Mouse (Mus musculus) MEL (cell line): ENCODE results near the gene Cops7a. TPM values are rescaled to one million over a fixed set of nuclear protein-coding genes. Genes with fewer than 3 reads are reported as not detected.

Experiments used
- DNase-seq: peaks from one replicate; pipeline ENCODE4 v3.0.0; 2011; ENCODE audit warnings: low read depth, low spot score
- H3K27ac ChIP-seq: 2 replicates; pipeline ENCODE4 v1.5.1; 2012; ENCODE audit warnings: low read depth, mild to moderate bottlenecking, control low read depth, low read length, moderate library complexity; ENCODE audit not compliant: control insufficient read depth
- H3K27me3 ChIP-seq, 2 experiments: fragments of 150-350 bp in 1 of 2; sonication (generic) in 1 of 2; 2 replicates each; pipeline ENCODE4 v1.6.1; 2012; ENCODE audit warnings: low read length in 2 of 2, mild to moderate bottlenecking in 2 of 2, improper control_type of control experiment in 1 of 2, moderate library complexity in 1 of 2; ENCODE audit not compliant: insufficient read depth in 2 of 2, control insufficient read depth in 1 of 2
- H3K36me3 ChIP-seq, 2 experiments: 2 replicates each; pipeline ENCODE4 v1.6.1; 2012 to 2014; ENCODE audit warnings: low read length in 2 of 2, improper control_type of control experiment in 1 of 2, inconsistent platforms in 1 of 2, mild to moderate bottlenecking in 1 of 2; ENCODE audit not compliant: insufficient read depth in 2 of 2, control insufficient read depth in 1 of 2
- H3K4me1 ChIP-seq, 2 experiments: fragments of 150-350 bp in 1 of 2; sonication (generic) in 1 of 2; 2 replicates each; pipeline ENCODE4 v1.6.1; 2012; ENCODE audit warnings: low read length in 2 of 2, improper control_type of control experiment in 1 of 2, mild to moderate bottlenecking in 1 of 2; ENCODE audit not compliant: insufficient read depth in 2 of 2, control insufficient read depth in 1 of 2
- H3K4me3 ChIP-seq, 2 experiments: fragments of 150-350 bp in 1 of 2; sonication (generic) in 1 of 2; 2 replicates each; pipeline ENCODE4 v1.5.1; 2012; ENCODE audit warnings: low read depth in 2 of 2, low read length in 2 of 2, mild to moderate bottlenecking in 2 of 2, moderate library complexity in 2 of 2, control low read depth in 1 of 2, improper control_type of control experiment in 1 of 2; ENCODE audit not compliant: control insufficient read depth in 1 of 2, insufficient read depth in 1 of 2
- H3K79me2 ChIP-seq: 2 replicates; pipeline ENCODE4 v1.6.1; 2012; ENCODE audit warnings: mild to moderate bottlenecking, low read length, moderate library complexity; ENCODE audit not compliant: control insufficient read depth, poor library complexity, insufficient read depth
- H3K9ac ChIP-seq: 2 replicates; pipeline ENCODE4 v1.6.1; 2012; ENCODE audit warnings: low read depth, mild to moderate bottlenecking, control low read depth, low read length, moderate library complexity; ENCODE audit not compliant: control insufficient read depth, poor library complexity, severe bottlenecking
- H3K9me3 ChIP-seq: fragments of 150-350 bp; sonication (generic); replicated peaks from 2 replicates; pipeline ENCODE4 v1.6.1; 2012; ENCODE audit warnings: mild to moderate bottlenecking, low read length, improper control_type of control experiment, moderate library complexity; ENCODE audit not compliant: insufficient read depth
- BHLHE40 ChIP-seq: IDR thresholded peaks from 2 replicates; pipeline ENCODE4 v1.6.1; 2012; ENCODE audit warnings: low read depth, mild to moderate bottlenecking, inconsistent platforms, low read length, improper control_type of control experiment, borderline replicate concordance
- CHD1 ChIP-seq: IDR thresholded peaks from 2 replicates; pipeline ENCODE4 v1.6.1; 2012; ENCODE audit warnings: low read depth, mild to moderate bottlenecking, inconsistent platforms, low read length, improper control_type of control experiment
- CHD2 ChIP-seq: IDR thresholded peaks from 2 replicates; pipeline ENCODE4 v1.6.1; 2011; ENCODE audit warnings: low read length, improper control_type of control experiment
- CTCF ChIP-seq, 3 experiments: IDR thresholded peaks in 2 of 3; conservative IDR thresholded peaks in 1 of 3; 2 replicates each; pipeline ENCODE4 v1.5.1; 2011 to 2012; ENCODE audit warnings: low read length in 3 of 3, low read depth in 2 of 3, mild to moderate bottlenecking in 2 of 3, improper control_type of control experiment in 1 of 3, inconsistent platforms in 1 of 3, mixed read lengths in 1 of 3, moderate library complexity in 1 of 3; ENCODE audit not compliant: control insufficient read depth in 1 of 3, insufficient read depth in 1 of 3, poor library complexity in 1 of 3, severe bottlenecking in 1 of 3
- E2F4 ChIP-seq: IDR thresholded peaks from 2 replicates; pipeline ENCODE4 v1.6.1; 2011; ENCODE audit warnings: low read depth, low read length, improper control_type of control experiment, borderline replicate concordance
- EP300 ChIP-seq, 2 experiments: IDR thresholded peaks; 2 replicates each; pipeline ENCODE4 v1.6.1; 2011; ENCODE audit warnings: improper control_type of control experiment in 2 of 2, low read length in 2 of 2, low read depth in 1 of 2, mild to moderate bottlenecking in 1 of 2
- ETS1 ChIP-seq: IDR thresholded peaks from 2 replicates; pipeline ENCODE4 v1.6.1; 2012; ENCODE audit warnings: low read depth, mild to moderate bottlenecking, inconsistent platforms, low read length, improper control_type of control experiment, moderate library complexity
- GABPA ChIP-seq: IDR thresholded peaks from 2 replicates; pipeline ENCODE4 v1.6.1; 2012; ENCODE audit warnings: low read depth, mild to moderate bottlenecking, inconsistent platforms, low read length, improper control_type of control experiment, moderate library complexity
- GATA1 ChIP-seq: IDR thresholded peaks from 2 replicates; pipeline ENCODE4 v1.6.1; 2011; ENCODE audit warnings: low read depth, low read length, improper control_type of control experiment
- HCFC1 ChIP-seq: IDR thresholded peaks from 2 replicates; pipeline ENCODE4 v1.6.1; 2012; ENCODE audit warnings: low read depth, mild to moderate bottlenecking, inconsistent platforms, low read length, improper control_type of control experiment, moderate library complexity
- JUND ChIP-seq: IDR thresholded peaks from 2 replicates; pipeline ENCODE4 v1.6.1; 2011; ENCODE audit warnings: low read depth, mild to moderate bottlenecking, improper control_type of control experiment, low read length
- KAT2A ChIP-seq: conservative IDR thresholded peaks from 2 replicates; pipeline ENCODE4 v1.6.1; 2012; ENCODE audit warnings: low read depth, low read length, improper control_type of control experiment, inconsistent platforms
- MAFK ChIP-seq: IDR thresholded peaks from 2 replicates; pipeline ENCODE4 v1.6.1; 2011; ENCODE audit warnings: low read depth, mild to moderate bottlenecking, low read length, improper control_type of control experiment, borderline replicate concordance
- MAX ChIP-seq: IDR thresholded peaks from 2 replicates; pipeline ENCODE4 v1.6.1; 2011; ENCODE audit warnings: low read length, improper control_type of control experiment
- MAZ ChIP-seq: IDR thresholded peaks from 2 replicates; pipeline ENCODE4 v1.6.1; 2012; ENCODE audit warnings: low read depth, mild to moderate bottlenecking, inconsistent platforms, low read length, improper control_type of control experiment
- MEF2A ChIP-seq: IDR thresholded peaks from 2 replicates; pipeline ENCODE4 v1.6.1; 2014; ENCODE audit warnings: low read depth, mild to moderate bottlenecking, inconsistent platforms, low read length, improper control_type of control experiment; ENCODE audit not compliant: poor library complexity, insufficient replicate concordance, severe bottlenecking; ENCODE audit errors: extremely low read depth
- MXI1 ChIP-seq: IDR thresholded peaks from 2 replicates; pipeline ENCODE4 v1.6.1; 2011; ENCODE audit warnings: mild to moderate bottlenecking, low read depth, low read length, improper control_type of control experiment
- MYB ChIP-seq: IDR thresholded peaks from 2 replicates; pipeline ENCODE4 v1.6.1; 2011; ENCODE audit warnings: mild to moderate bottlenecking, low read depth, low read length, improper control_type of control experiment
- MYC ChIP-seq: IDR thresholded peaks from 2 replicates; pipeline ENCODE4 v1.6.1; 2011; ENCODE audit warnings: low read depth, mild to moderate bottlenecking, low read length, improper control_type of control experiment, moderate library complexity
- NELFE ChIP-seq: IDR thresholded peaks from 2 replicates; pipeline ENCODE4 v1.6.1; 2011; ENCODE audit warnings: low read depth, low read length, improper control_type of control experiment
- NRF1 ChIP-seq: IDR thresholded peaks from 2 replicates; pipeline ENCODE4 v1.6.1; 2014; ENCODE audit warnings: low read depth, mild to moderate bottlenecking, inconsistent platforms, low read length, improper control_type of control experiment, moderate library complexity; ENCODE audit not compliant: poor library complexity, insufficient read depth, severe bottlenecking
- POLR2A ChIP-seq, 2 experiments: IDR thresholded peaks; 2 replicates each; pipeline ENCODE4 v1.6.1; 2011 to 2012; ENCODE audit warnings: low read length in 2 of 2, mild to moderate bottlenecking in 2 of 2, control low read depth in 1 of 2, improper control_type of control experiment in 1 of 2, low read depth in 1 of 2, moderate library complexity in 1 of 2; ENCODE audit not compliant: control insufficient read depth in 1 of 2, insufficient read depth in 1 of 2, poor library complexity in 1 of 2
- POLR2AphosphoS2 ChIP-seq: IDR thresholded peaks from 2 replicates; pipeline ENCODE4 v1.6.1; 2011; ENCODE audit warnings: low read length, improper control_type of control experiment
- POLR2AphosphoS5 ChIP-seq: IDR thresholded peaks from 2 replicates; pipeline ENCODE4 v1.6.1; 2012; ENCODE audit warnings: low read depth, borderline replicate concordance, mild to moderate bottlenecking, inconsistent platforms, low read length, moderate library complexity, mixed read lengths
- RAD21 ChIP-seq: IDR thresholded peaks from 2 replicates; pipeline ENCODE4 v1.6.1; 2011; ENCODE audit warnings: mild to moderate bottlenecking, low read depth, low read length, improper control_type of control experiment
- RCOR1 ChIP-seq: IDR thresholded peaks from 2 replicates; pipeline ENCODE4 v1.6.1; 2012; ENCODE audit warnings: low read depth, mild to moderate bottlenecking, inconsistent platforms, low read length, improper control_type of control experiment
- SIN3A ChIP-seq: IDR thresholded peaks from 2 replicates; pipeline ENCODE4 v1.6.1; 2012; ENCODE audit warnings: low read length, improper control_type of control experiment, inconsistent platforms
- SMC3 ChIP-seq: IDR thresholded peaks from 2 replicates; pipeline ENCODE4 v1.6.1; 2011; ENCODE audit warnings: low read depth, low read length, improper control_type of control experiment
- TAL1 ChIP-seq: IDR thresholded peaks from 2 replicates; pipeline ENCODE4 v1.6.1; 2012; ENCODE audit warnings: mild to moderate bottlenecking, inconsistent platforms, low read length, moderate library complexity, mixed read lengths
- TBP ChIP-seq: IDR thresholded peaks from 2 replicates; pipeline ENCODE4 v1.8.0; 2011; ENCODE audit warnings: low read depth, low read length, improper control_type of control experiment
- TCF12 ChIP-seq: IDR thresholded peaks from 2 replicates; pipeline ENCODE4 v1.6.1; 2014; ENCODE audit warnings: low read depth, mild to moderate bottlenecking, inconsistent platforms, low read length, improper control_type of control experiment, moderate library complexity
- UBTF ChIP-seq: IDR thresholded peaks from 2 replicates; pipeline ENCODE4 v1.6.1; 2012; ENCODE audit warnings: low read depth, mild to moderate bottlenecking, inconsistent platforms, low read length, improper control_type of control experiment, moderate library complexity, borderline replicate concordance; ENCODE audit not compliant: insufficient read depth
- USF1 ChIP-seq: IDR thresholded peaks from 2 replicates; pipeline ENCODE4 v1.6.1; 2014; ENCODE audit warnings: low read depth, mild to moderate bottlenecking, inconsistent platforms, low read length, improper control_type of control experiment, moderate library complexity
- USF2 ChIP-seq, 2 experiments: IDR thresholded peaks; 2 replicates each; pipeline ENCODE4 v1.6.1; 2011 to 2012; ENCODE audit warnings: improper control_type of control experiment in 2 of 2, low read length in 2 of 2, borderline replicate concordance in 1 of 2, inconsistent platforms in 1 of 2, low read depth in 1 of 2, mild to moderate bottlenecking in 1 of 2; ENCODE audit not compliant: insufficient read depth in 1 of 2
- ZC3H11A ChIP-seq: IDR thresholded peaks from 2 replicates; pipeline ENCODE4 v1.6.1; 2012; ENCODE audit warnings: low read depth, mild to moderate bottlenecking, inconsistent platforms, low read length, improper control_type of control experiment
- ZKSCAN1 ChIP-seq: IDR thresholded peaks from 2 replicates; pipeline ENCODE4 v1.6.1; 2012; ENCODE audit warnings: low read depth, mild to moderate bottlenecking, inconsistent platforms, low read length, improper control_type of control experiment, moderate library complexity
- ZMIZ1 ChIP-seq: IDR thresholded peaks from 2 replicates; pipeline ENCODE4 v1.6.1; 2012; ENCODE audit warnings: low read depth, mild to moderate bottlenecking, inconsistent platforms, low read length, improper control_type of control experiment, moderate library complexity
- ZNF384 ChIP-seq: IDR thresholded peaks from 2 replicates; pipeline ENCODE4 v1.6.1; 2012; ENCODE audit warnings: low read depth, mild to moderate bottlenecking, inconsistent platforms, low read length, improper control_type of control experiment
- polyA plus RNA-seq, 2 experiments: library from polyadenylated mRNA; stranded (reverse) in 1 of 2; unstranded in 1 of 2; fragments of >175 nt in 1 of 2; fragments of >200 nt in 1 of 2; gene quantifications; 2 replicates each; pipeline versions ENCODE4 v1.2.1 to v1.2.4; 2012; ENCODE audit warnings: low replicate concordance in 2 of 2, low read depth in 1 of 2; ENCODE audit not compliant: insufficient read length in 2 of 2, insufficient read depth in 1 of 2, missing spikeins in 1 of 2
- total RNA-seq: library from RNA; depleted of rRNA; stranded (reverse); fragments of 300-350 nt; gene quantifications from 2 replicates; pipeline ENCODE4 v1.2.3, GENCODE M21; 2012

Cops7a gene
- total and polyA plus RNA-seq, 3 experiments = 85.0 to 150 TPM; not detected in 1

GRCm38 (mm10) chr6:124921539-124921938, 43.8 kb downstream of the Cops7a start:
- H3K4me1 ChIP-seq = peaks cover 20 to 35% of the 10 kb centered on the region in 2 experiments
- H3K4me3 ChIP-seq = peak overlapping the region in 1 of 2 experiments; percentile 13; a peak in 2 of 4 replicates
- peaks cover 0 to 29% of the 10 kb centered on the region in 2 experiments; a peak in 2 of 4 replicates for H3K36me3 ChIP-seq
- H3K27me3 ChIP-seq = no peaks in the 10 kb centered on the region
- H3K9me3 ChIP-seq = no peaks in the 10 kb centered on the region
- H3K9ac ChIP-seq = peak overlapping the region; percentile 33
- DNase-seq = peak; percentile 76
- H3K27ac ChIP-seq = peak overlapping the region; percentile 60
- peaks cover 6% of the 10 kb centered on the region; the same call in 1 of the 2 replicates for H3K79me2 ChIP-seq
- TF ChIP-seq GATA1 = peak; percentile 69
- TF ChIP-seq TBP = 0 out of 2 replicates have a peak, but pooled peaks have one; percentile 15
- TF ChIP-seq ZMIZ1 = no peak
- TF ChIP-seq MAFK = no peak
- TF ChIP-seq USF1 = no peak
- TF ChIP-seq USF2 (IDR thresholded peaks at IDR 0.05; ENCODE audit: borderline replicate concordance in 1 of 2, insufficient read depth in 1 of 2, low read depth in 1 of 2, low read length in 2 of 2) = no peak
- TF ChIP-seq MAX = no peak
- TF ChIP-seq KAT2A = no peak
- peak; percentile 29; the same call in 1 of the 2 replicates for TF ChIP-seq SIN3A
- TF ChIP-seq ZC3H11A = no peak
- no peak for TF ChIP-seq RAD21
- TF ChIP-seq E2F4 = no peak
- peak; percentile 58 for TF ChIP-seq HCFC1
- TF ChIP-seq CHD1 = no peak
- TF ChIP-seq ZKSCAN1 = no peak
- no peak for TF ChIP-seq JUND
- no peak for TF ChIP-seq CHD2
- peak in 1 of 2 experiments; percentile 68; a peak in 2 of 4 replicates for TF ChIP-seq EP300 (IDR thresholded peaks at IDR 0.05; ENCODE audit: low read depth in 1 of 2, low read length in 2 of 2)
- no peak for TF ChIP-seq TCF12
- TF ChIP-seq TAL1 = no peak
- TF ChIP-seq MXI1 = no peak
- TF ChIP-seq POLR2AphosphoS2 = no peak
- TF ChIP-seq POLR2A (IDR thresholded peaks at IDR 0.05; ENCODE audit: control insufficient read depth in 1 of 2, insufficient read depth in 1 of 2, low read depth in 1 of 2, low read length in 2 of 2, poor library complexity in 1 of 2) = no peak
- TF ChIP-seq ZNF384 = peak; percentile 98
- TF ChIP-seq ETS1 = peak; percentile 39; the same call in 1 of the 2 replicates
- no peak for TF ChIP-seq UBTF
- TF ChIP-seq CTCF (IDR thresholded peaks at IDR 0.05 in 2 of 3, conservative IDR thresholded peaks at IDR 0.05 in 1 of 3; ENCODE audit: control insufficient read depth in 1 of 3, insufficient read depth in 1 of 3, low read depth in 2 of 3, low read length in 3 of 3, poor library complexity in 1 of 3, severe bottlenecking in 1 of 3) = no peak
- TF ChIP-seq MEF2A = no peak
- no peak for TF ChIP-seq SMC3
- TF ChIP-seq MYC = no peak
- TF ChIP-seq NRF1 = 0 out of 2 replicates have a peak, but pooled peaks have one; percentile 15
- TF ChIP-seq BHLHE40 = no peak
- no peak for TF ChIP-seq POLR2AphosphoS5
- peak; percentile 43; the same call in 1 of the 2 replicates for TF ChIP-seq RCOR1
- TF ChIP-seq MYB = no peak
- no peak for TF ChIP-seq GABPA
- no peak for TF ChIP-seq NELFE
- TF ChIP-seq MAZ = no peak
